Mouse (Mus musculus): ENCODE measurements at regions not wholly inside any gene's neighbourhood (a gene's known extent, or its start where the extent isn't known, plus 50 kb on each side); places are given as distances from the start of the nearest gene placed in this dataset.

DNA sequence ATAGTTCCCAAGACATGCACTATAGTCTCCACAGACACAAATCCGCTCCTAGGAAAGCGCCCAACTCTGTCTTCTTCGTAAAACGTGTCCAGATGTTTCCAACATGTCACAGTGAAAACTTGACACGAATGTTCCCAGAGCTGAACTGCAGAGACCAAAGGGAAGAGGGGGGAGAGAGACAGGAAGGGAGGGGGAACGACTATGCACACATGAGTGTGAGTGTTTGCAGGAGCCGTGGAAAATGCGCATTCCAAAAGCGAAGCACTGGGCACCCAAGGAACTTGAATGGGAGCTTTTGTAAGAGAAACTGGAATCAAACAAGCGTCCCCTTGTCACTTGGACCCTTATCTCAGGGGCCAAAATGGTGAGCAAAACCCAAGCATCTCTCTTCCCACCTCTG, 202.8 kb downstream of the Tm2d1 start:
- H3K9ac ChIP-seq (replicated peaks; ENCODE audit: low read depth, low read length), result no peak overlapping the region
- ATAC-seq, result no peak
- no peak overlapping the region for H3K4me3 ChIP-seq (replicated peaks; ENCODE audit: low read length)
- no peaks in the 10 kb centered on the region for H3K27me3 ChIP-seq (replicated peaks; ENCODE audit: control insufficient read depth, insufficient read depth, low read length)
- WGBS, result 65% methylated on average over 10 of the region's 10 CpGs
- no peaks in the 10 kb centered on the region for H3K36me3 ChIP-seq (ENCODE audit: control insufficient read depth, insufficient read depth)
- no peaks in the 10 kb centered on the region for H3K9me3 ChIP-seq (ENCODE audit: control insufficient read depth, low read length)
- H3K4me2 ChIP-seq (ENCODE audit: low read length), result no peak overlapping the region
- H3K27ac ChIP-seq (ENCODE audit: low read length), result no peak overlapping the region
- no peaks in the 10 kb centered on the region for H3K4me1 ChIP-seq (replicated peaks; ENCODE audit: control insufficient read depth, insufficient read depth, low read length)

All from forebrain, embryonic 16.5 days (tissue).